Mouse (Mus musculus): ENCODE measurements around the gene Otogl. TPM values are rescaled to one million over a fixed set of nuclear protein-coding genes. Genes with fewer than 3 reads are reported as not detected.

The Otogl gene
- total and polyA plus RNA-seq, 3 experiments, result under 0.01 TPM; not detected in 2

GRCm38 (mm10) chr10:107922750-107923149, 10.8 kb upstream of the Otogl start:
- ATAC-seq (ENCODE audit: extremely low read depth, insufficient number of reproducible peaks, low FRiP score, poor library complexity, severe bottlenecking), result no peak

GRCm38 (mm10) chr10:107921549-107921948, 9.6 kb upstream of the Otogl start:
- TF ChIP-seq GATA2 (IDR thresholded peaks at IDR 0.05; ENCODE audit: borderline replicate concordance, low read depth, low read length), result no peak
- TF ChIP-seq CTCF (IDR thresholded peaks at IDR 0.05; ENCODE audit: low read depth, low read length), result no peak
- no peak for TF ChIP-seq GATA1 (IDR thresholded peaks at IDR 0.05; ENCODE audit: borderline replicate concordance, low read length)
- TF ChIP-seq POLR2AphosphoS5 (IDR thresholded peaks at IDR 0.05; ENCODE audit: insufficient replicate concordance, low read depth, low read length), result no peak
- no peak for TF ChIP-seq TAL1 (conservative IDR thresholded peaks at IDR 0.05; ENCODE audit: low read depth, low read length)
- no peaks in the 10 kb centered on the region for H3K9me3 ChIP-seq (replicated peaks)
- H3K4me1 ChIP-seq (ENCODE audit: insufficient read depth, low read depth, low read length), result no peaks in the 10 kb centered on the region
- ATAC-seq (ENCODE audit: extremely low read depth, insufficient number of reproducible peaks, low FRiP score, poor library complexity, severe bottlenecking), result no peak
- DNase-seq (ENCODE audit: low spot score), result no peak
- no peak overlapping the region for H3K4me3 ChIP-seq (ENCODE audit: low read depth, low read length)
- H3K27me3 ChIP-seq (ENCODE audit: insufficient read depth, low read length), result no peaks in the 10 kb centered on the region
- H3K36me3 ChIP-seq (replicated peaks), result no peaks in the 10 kb centered on the region

More at GRCm38 (mm10) chr10:107922750-107923149, 10.8 kb upstream of the Otogl start:
- no peaks in the 10 kb centered on the region for H3K36me3 ChIP-seq (replicated peaks)
- TF ChIP-seq GATA2 (IDR thresholded peaks at IDR 0.05; ENCODE audit: borderline replicate concordance, low read depth, low read length) (no peak), CTCF (IDR thresholded peaks at IDR 0.05; ENCODE audit: low read depth, low read length) (no peak), POLR2AphosphoS5 (IDR thresholded peaks at IDR 0.05; ENCODE audit: insufficient replicate concordance, low read depth, low read length) (no peak), GATA1 (IDR thresholded peaks at IDR 0.05; ENCODE audit: borderline replicate concordance, low read length) (no peak), TAL1 (conservative IDR thresholded peaks at IDR 0.05; ENCODE audit: low read depth, low read length) (no peak)
- H3K27me3 ChIP-seq (ENCODE audit: insufficient read depth, low read length), result no peaks in the 10 kb centered on the region
- no peaks in the 10 kb centered on the region for H3K4me1 ChIP-seq (ENCODE audit: insufficient read depth, low read depth, low read length)
- no peak overlapping the region for H3K4me3 ChIP-seq (ENCODE audit: low read depth, low read length)
- no peak for DNase-seq (ENCODE audit: low spot score)
- H3K9me3 ChIP-seq (replicated peaks), result no peaks in the 10 kb centered on the region

GRCm38 (mm10) chr10:107921134-107921533, 9.2 kb upstream of the Otogl start:
- Histone ChIP-seq H3K4me1 (ENCODE audit: insufficient read depth, low read depth, low read length) (no peaks in the 10 kb centered on the region), H3K27me3 (ENCODE audit: insufficient read depth, low read length) (no peaks in the 10 kb centered on the region), H3K36me3 (replicated peaks) (no peaks in the 10 kb centered on the region), H3K4me3 (ENCODE audit: low read depth, low read length) (no peak overlapping the region), H3K9me3 (replicated peaks) (no peaks in the 10 kb centered on the region)
- TF ChIP-seq CTCF (IDR thresholded peaks at IDR 0.05; ENCODE audit: low read depth, low read length) (no peak), POLR2AphosphoS5 (IDR thresholded peaks at IDR 0.05; ENCODE audit: insufficient replicate concordance, low read depth, low read length) (no peak), TAL1 (conservative IDR thresholded peaks at IDR 0.05; ENCODE audit: low read depth, low read length) (no peak), GATA1 (IDR thresholded peaks at IDR 0.05; ENCODE audit: borderline replicate concordance, low read length) (no peak), GATA2 (IDR thresholded peaks at IDR 0.05; ENCODE audit: borderline replicate concordance, low read depth, low read length) (no peak)
- DNase-seq (ENCODE audit: low spot score) (no peak), ATAC-seq (ENCODE audit: extremely low read depth, insufficient number of reproducible peaks, low FRiP score, poor library complexity, severe bottlenecking) (no peak)

GRCm38 (mm10) chr10:107913013-107913412, 1.1 kb upstream of the Otogl start:
- DNase-seq (ENCODE audit: low spot score), result no peak
- TF ChIP-seq TAL1 (conservative IDR thresholded peaks at IDR 0.05; ENCODE audit: low read depth, low read length) (no peak), CTCF (IDR thresholded peaks at IDR 0.05; ENCODE audit: low read depth, low read length) (no peak), POLR2AphosphoS5 (IDR thresholded peaks at IDR 0.05; ENCODE audit: insufficient replicate concordance, low read depth, low read length) (no peak), GATA1 (IDR thresholded peaks at IDR 0.05; ENCODE audit: borderline replicate concordance, low read length) (no peak), GATA2 (IDR thresholded peaks at IDR 0.05; ENCODE audit: borderline replicate concordance, low read depth, low read length) (no peak)
- H3K27me3 ChIP-seq (ENCODE audit: insufficient read depth, low read length), result no peaks in the 10 kb centered on the region

DNA sequence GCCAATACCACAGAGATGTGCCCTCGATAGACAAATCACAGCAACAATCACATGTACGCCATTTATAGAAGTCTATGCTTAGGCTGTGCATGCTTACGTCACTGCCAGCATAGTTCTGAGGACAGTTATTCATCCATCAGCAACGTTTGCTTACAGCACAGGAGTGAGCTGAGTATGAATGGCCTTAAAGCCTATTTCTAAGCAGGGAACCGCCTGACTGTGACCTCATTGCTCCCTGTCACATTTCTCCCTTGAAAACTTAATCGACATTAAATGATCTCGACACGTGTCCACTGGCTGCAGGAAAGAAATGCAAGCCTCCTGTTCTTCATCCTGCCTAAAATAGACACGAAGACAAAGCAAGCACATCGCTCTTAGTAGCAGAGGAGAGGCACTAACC, 5.5 kb downstream of the Otogl start:
- no peaks in the 10 kb centered on the region for H3K36me3 ChIP-seq (replicated peaks)
- no peaks in the 10 kb centered on the region for H3K9me3 ChIP-seq (replicated peaks)
- ATAC-seq (ENCODE audit: extremely low read depth, insufficient number of reproducible peaks, low FRiP score, poor library complexity, severe bottlenecking) (no peak), DNase-seq (ENCODE audit: low spot score) (no peak)
- TF ChIP-seq GATA1 (IDR thresholded peaks at IDR 0.05; ENCODE audit: borderline replicate concordance, low read length) (no peak), POLR2AphosphoS5 (IDR thresholded peaks at IDR 0.05; ENCODE audit: insufficient replicate concordance, low read depth, low read length) (no peak), CTCF (IDR thresholded peaks at IDR 0.05; ENCODE audit: low read depth, low read length) (no peak), TAL1 (conservative IDR thresholded peaks at IDR 0.05; ENCODE audit: low read depth, low read length) (no peak), GATA2 (IDR thresholded peaks at IDR 0.05; ENCODE audit: borderline replicate concordance, low read depth, low read length) (no peak)
- H3K4me3 ChIP-seq (ENCODE audit: low read depth, low read length), result no peak overlapping the region
- H3K27me3 ChIP-seq (ENCODE audit: insufficient read depth, low read length), result no peaks in the 10 kb centered on the region
- no peaks in the 10 kb centered on the region for H3K4me1 ChIP-seq (ENCODE audit: insufficient read depth, low read depth, low read length)

More at GRCm38 (mm10) chr10:107913013-107913412, 1.1 kb upstream of the Otogl start:
- H3K4me3 ChIP-seq (ENCODE audit: low read depth, low read length), result no peak overlapping the region
- H3K9me3 ChIP-seq (replicated peaks), result no peaks in the 10 kb centered on the region
- no peak for ATAC-seq (ENCODE audit: extremely low read depth, insufficient number of reproducible peaks, low FRiP score, poor library complexity, severe bottlenecking)
- no peaks in the 10 kb centered on the region for H3K4me1 ChIP-seq (ENCODE audit: insufficient read depth, low read depth, low read length)
- no peaks in the 10 kb centered on the region for H3K36me3 ChIP-seq (replicated peaks)

DNA sequence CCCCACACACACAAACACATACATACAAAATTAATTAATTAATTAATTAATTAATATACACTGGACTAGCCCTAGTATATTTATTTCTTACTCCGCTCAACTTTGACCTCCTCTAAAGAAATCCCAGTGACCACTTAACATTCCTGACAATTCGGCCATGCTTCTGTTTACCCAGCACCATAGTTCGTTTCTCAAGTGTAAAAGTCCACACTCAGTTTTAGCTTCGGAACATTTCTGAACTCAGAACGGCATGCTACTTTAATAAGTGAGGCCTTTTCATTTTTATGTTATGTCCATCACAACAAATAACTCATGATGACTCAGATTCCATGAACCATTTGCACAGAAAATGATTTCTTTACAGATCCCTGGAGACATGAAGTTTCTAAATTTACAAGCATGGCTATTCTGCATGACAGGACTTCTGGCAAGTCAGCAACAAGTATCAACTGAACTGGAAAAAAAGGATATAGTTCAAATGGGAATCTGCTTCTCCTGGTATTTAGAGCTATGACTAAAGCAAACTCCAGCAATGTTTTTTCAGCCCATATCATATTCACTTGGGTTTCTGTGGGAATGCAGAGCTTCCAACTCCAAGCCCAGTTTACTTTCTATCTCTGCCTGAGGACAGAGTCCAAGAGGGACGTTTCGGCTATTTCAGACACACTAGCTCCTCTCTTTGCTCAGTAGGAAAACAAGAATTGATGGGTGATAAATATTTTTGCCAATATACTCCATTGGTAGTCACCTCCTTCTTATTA, 6.5 kb downstream of the Otogl start:
- no peak for TF ChIP-seq POLR2AphosphoS5 (IDR thresholded peaks at IDR 0.05; ENCODE audit: insufficient replicate concordance, low read depth, low read length)
- TF ChIP-seq GATA2 (IDR thresholded peaks at IDR 0.05; ENCODE audit: borderline replicate concordance, low read depth, low read length), result no peak
- TF ChIP-seq CTCF (IDR thresholded peaks at IDR 0.05; ENCODE audit: low read depth, low read length), result no peak
- no peak for TF ChIP-seq TAL1 (conservative IDR thresholded peaks at IDR 0.05; ENCODE audit: low read depth, low read length)
- TF ChIP-seq GATA1 (IDR thresholded peaks at IDR 0.05; ENCODE audit: borderline replicate concordance, low read length), result no peak
- DNase-seq (ENCODE audit: low spot score) (no peak), ATAC-seq (ENCODE audit: extremely low read depth, insufficient number of reproducible peaks, low FRiP score, poor library complexity, severe bottlenecking) (no peak)
- Histone ChIP-seq H3K4me3 (ENCODE audit: low read depth, low read length) (no peak overlapping the region), H3K9me3 (replicated peaks) (no peaks in the 10 kb centered on the region), H3K4me1 (ENCODE audit: insufficient read depth, low read depth, low read length) (no peaks in the 10 kb centered on the region), H3K36me3 (replicated peaks) (no peaks in the 10 kb centered on the region), H3K27me3 (ENCODE audit: insufficient read depth, low read length) (no peaks in the 10 kb centered on the region)

Data from G1E (cell line).